Mouse (Mus musculus) heart, embryonic 10.5 days (tissue): Measurements from ENCODE around the gene Dad1. TPM values are rescaled to one million over a fixed set of nuclear protein-coding genes. Genes with fewer than 3 reads are reported as not detected.

Experiments used
- DNase-seq: peaks from one replicate; pipeline ENCODE4 v3.0.0-alpha.2; 2017; ENCODE audit warnings: low spot score
- H3K27ac ChIP-seq: fragments of 300-500 bp; sonication (generic); 2 replicates; pipeline ENCODE4 v1.5.1; 2016; ENCODE audit warnings: mild to moderate bottlenecking
- H3K27me3 ChIP-seq: fragments of 300-500 bp; sonication (generic); 2 replicates; pipeline ENCODE4 v1.6.1; 2016; ENCODE audit warnings: mild to moderate bottlenecking; ENCODE audit not compliant: poor library complexity, insufficient read depth, severe bottlenecking
- H3K36me3 ChIP-seq: fragments of 300-500 bp; sonication (generic); 2 replicates; pipeline ENCODE4 v1.6.1; 2016; ENCODE audit warnings: mild to moderate bottlenecking, moderate library complexity
- H3K4me1 ChIP-seq: fragments of 300-500 bp; sonication (generic); 2 replicates; pipeline ENCODE4 v1.6.1; 2016; ENCODE audit warnings: mild to moderate bottlenecking
- H3K4me3 ChIP-seq: fragments of 300-500 bp; sonication (generic); 2 replicates; pipeline ENCODE4 v1.5.1; 2016; ENCODE audit warnings: mild to moderate bottlenecking, moderate library complexity
- H3K9me3 ChIP-seq: fragments of 300-500 bp; sonication (generic); 2 replicates; pipeline ENCODE4 v1.6.1; 2016; ENCODE audit warnings: mild to moderate bottlenecking, moderate library complexity
- WGBS: fragments of 180-500 bp; shearing (Covaris S2); methylation state at CpG from one replicate; pipeline ENCODE4 v1.1.7; 2016; 5-methylcytosine and 5-hydroxymethylcytosine counted together
- polyA plus RNA-seq: library from polyadenylated mRNA; unstranded; fragments of >200 nt; fragmentation: Nextera tagmentation; extraction: Ambion mirVana; gene quantifications from 2 replicates; pipeline ENCODE4 v1.2.1, GENCODE M21; 2016

The Dad1 gene
- polyA plus RNA-seq, 1 experiment from 2014 or later: 298 TPM

- peaks cover 72% of the 10 kb centered on the region for H3K4me1 ChIP-seq
- no peak for DNase-seq
These were observed 24.8 kb downstream of the Dad1 start for GRCm38 (mm10) chr14:54228933-54229713.

GRCm38 (mm10) chr14:54228501-54228900 lies 25.4 kb downstream of the Dad1 start:
- no peak for DNase-seq
- Histone ChIP-seq H3K36me3 (no peaks in the 10 kb centered on the region), H3K4me1 (peaks cover 66% of the 10 kb centered on the region), H3K27ac (peak overlapping the region; percentile 83), H3K27me3 (no peaks in the 10 kb centered on the region), H3K9me3 (no peaks in the 10 kb centered on the region), H3K4me3 (peak overlapping the region; percentile 55)
- WGBS: 13% methylated on average over 7 of the region's 7 CpGs

More at GRCm38 (mm10) chr14:54228933-54229713, 24.8 kb downstream of the Dad1 start:
- peak overlapping the region; percentile 55 for H3K4me3 ChIP-seq
- H3K27me3 ChIP-seq: no peaks in the 10 kb centered on the region
- peak overlapping the region; percentile 67 for H3K27ac ChIP-seq
- no peaks in the 10 kb centered on the region for H3K9me3 ChIP-seq
- no peaks in the 10 kb centered on the region for H3K36me3 ChIP-seq
- WGBS: 8% methylated on average over 25 of the region's 25 CpGs

DNA sequence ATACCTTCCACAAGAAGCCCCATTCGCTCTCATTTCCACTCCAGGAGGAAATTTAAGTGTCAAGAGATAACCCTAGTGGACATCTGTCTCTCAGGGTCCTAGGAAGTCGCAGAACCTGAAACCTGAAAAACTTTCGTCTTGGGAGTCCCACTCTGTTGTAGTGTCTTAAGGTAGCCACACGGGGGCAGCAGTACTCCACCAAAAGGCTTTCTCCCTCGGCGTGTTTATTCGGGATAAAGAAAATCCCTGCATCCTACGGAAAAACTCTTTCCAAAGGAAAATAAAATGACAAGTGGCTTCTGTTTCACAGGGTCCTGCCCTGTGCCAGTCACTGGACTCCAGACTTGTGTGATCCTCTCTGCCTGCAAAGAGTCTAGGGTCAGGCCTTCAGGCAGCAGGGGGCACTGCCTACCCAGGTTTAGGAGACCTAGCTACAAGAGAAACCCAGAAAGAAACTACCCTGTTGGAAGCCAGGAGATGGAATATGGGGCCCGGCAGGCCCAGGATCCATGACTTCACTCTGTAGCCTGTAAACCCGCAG lies 25.9 kb downstream of the Dad1 start:
- peak; percentile 90 for DNase-seq
- 0% methylated on average over 10 of the region's 10 CpGs for WGBS
- H3K27me3 ChIP-seq: no peaks in the 10 kb centered on the region
- H3K9me3 ChIP-seq: no peaks in the 10 kb centered on the region
- H3K4me1 ChIP-seq: peaks cover 61% of the 10 kb centered on the region
- peak overlapping the region; percentile 55 for H3K4me3 ChIP-seq
- H3K36me3 ChIP-seq: no peaks in the 10 kb centered on the region
- peak overlapping the region; percentile 83 for H3K27ac ChIP-seq

DNA sequence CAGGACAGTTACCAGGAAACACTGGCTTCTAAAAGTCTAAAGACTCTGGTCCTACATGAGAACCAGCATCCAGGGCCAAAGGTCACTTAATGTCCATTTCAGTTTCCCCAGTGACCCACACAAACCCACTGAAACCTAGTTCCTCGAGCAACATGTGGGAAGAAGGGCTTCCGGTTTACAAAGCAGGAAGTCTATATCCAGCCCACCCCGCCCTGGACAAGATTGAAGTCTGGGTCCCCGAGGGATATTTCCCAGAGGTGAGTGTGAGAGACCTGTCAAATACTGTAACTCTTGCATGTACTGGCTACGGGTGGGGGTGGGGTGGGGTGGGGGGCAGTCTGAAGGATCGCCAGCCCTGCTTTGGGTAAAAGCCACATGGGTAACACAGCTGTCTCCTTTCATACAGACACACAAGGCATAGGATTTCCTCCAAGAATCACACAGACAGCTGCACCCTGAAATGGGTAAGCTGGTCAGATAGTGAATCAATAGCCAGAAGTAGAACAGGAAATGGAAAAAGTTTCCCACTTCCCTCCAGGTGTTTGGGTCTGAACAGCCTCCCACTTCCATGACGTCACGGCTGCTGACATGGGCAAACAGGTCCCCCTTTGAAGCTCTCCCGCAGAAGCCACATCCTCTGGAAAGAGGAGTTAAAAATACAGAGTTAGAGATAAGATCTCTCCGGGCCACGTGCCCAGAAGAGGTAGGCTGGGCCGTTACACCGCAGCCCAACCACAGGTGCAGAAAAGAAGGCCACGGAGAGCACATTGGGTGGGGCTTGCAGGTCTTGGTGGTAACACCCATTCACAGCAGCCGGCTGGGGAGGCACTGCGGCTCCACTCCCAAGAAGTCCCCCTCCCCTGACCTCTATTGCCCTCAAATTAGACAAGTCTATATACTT lies 26.7 kb downstream of the Dad1 start:
- peaks cover 57% of the 10 kb centered on the region for H3K4me1 ChIP-seq
- H3K27me3 ChIP-seq: no peaks in the 10 kb centered on the region
- no peaks in the 10 kb centered on the region for H3K36me3 ChIP-seq
- DNase-seq: no peak
- no peaks in the 10 kb centered on the region for H3K9me3 ChIP-seq
- WGBS: 24% methylated on average over 16 of the region's 16 CpGs
- peak overlapping the region; percentile 83 for H3K27ac ChIP-seq
- peak overlapping the region; percentile 55 for H3K4me3 ChIP-seq

- H3K36me3 ChIP-seq: no peaks in the 10 kb centered on the region
- no peak overlapping the region for H3K27ac ChIP-seq
- H3K27me3 ChIP-seq: no peaks in the 10 kb centered on the region
- no peak for DNase-seq
- no peaks in the 10 kb centered on the region for H3K9me3 ChIP-seq
- WGBS: 76% methylated on average over 11 of the region's 11 CpGs
- no peak overlapping the region for H3K4me3 ChIP-seq
- peaks cover 54% of the 10 kb centered on the region for H3K4me1 ChIP-seq
These were observed 28.2 kb downstream of the Dad1 start for GRCm38 (mm10) chr14:54225725-54226124.

GRCm38 (mm10) chr14:54224484-54225467 lies 29.1 kb downstream of the Dad1 start:
- peak overlapping the region; percentile 83 for H3K27ac ChIP-seq
- WGBS: 43% methylated on average over 16 of the region's 16 CpGs

GRCm38 (mm10) chr14:54224064-54224417 lies 29.9 kb downstream of the Dad1 start:
- no peak overlapping the region; the same call in 1 of the 2 replicates for H3K27ac ChIP-seq
- peaks cover 56% of the 10 kb centered on the region for H3K4me1 ChIP-seq
- no peaks in the 10 kb centered on the region for H3K9me3 ChIP-seq
- H3K27me3 ChIP-seq: no peaks in the 10 kb centered on the region
- no peaks in the 10 kb centered on the region for H3K36me3 ChIP-seq
- no peak for DNase-seq
- H3K4me3 ChIP-seq: no peak overlapping the region
- WGBS: 87% methylated on average over 5 of the region's 5 CpGs

More at GRCm38 (mm10) chr14:54224484-54225467, 29.1 kb downstream of the Dad1 start:
- no peak for DNase-seq
- Histone ChIP-seq H3K4me1 (peaks cover 55% of the 10 kb centered on the region), H3K27me3 (no peaks in the 10 kb centered on the region), H3K36me3 (no peaks in the 10 kb centered on the region), H3K9me3 (no peaks in the 10 kb centered on the region), H3K4me3 (no peak overlapping the region)

GRCm38 (mm10) chr14:54223315-54224063 lies 30.4 kb downstream of the Dad1 start:
- Histone ChIP-seq H3K4me3 (no peak overlapping the region), H3K36me3 (no peaks in the 10 kb centered on the region), H3K9me3 (no peaks in the 10 kb centered on the region), H3K4me1 (peaks cover 52% of the 10 kb centered on the region), H3K27ac (0 out of 2 replicates have a peak overlapping the region, but pooled peaks have one; percentile 24), H3K27me3 (no peaks in the 10 kb centered on the region)
- DNase-seq: no peak
- WGBS: 55% methylated on average over 13 of the region's 13 CpGs

DNA sequence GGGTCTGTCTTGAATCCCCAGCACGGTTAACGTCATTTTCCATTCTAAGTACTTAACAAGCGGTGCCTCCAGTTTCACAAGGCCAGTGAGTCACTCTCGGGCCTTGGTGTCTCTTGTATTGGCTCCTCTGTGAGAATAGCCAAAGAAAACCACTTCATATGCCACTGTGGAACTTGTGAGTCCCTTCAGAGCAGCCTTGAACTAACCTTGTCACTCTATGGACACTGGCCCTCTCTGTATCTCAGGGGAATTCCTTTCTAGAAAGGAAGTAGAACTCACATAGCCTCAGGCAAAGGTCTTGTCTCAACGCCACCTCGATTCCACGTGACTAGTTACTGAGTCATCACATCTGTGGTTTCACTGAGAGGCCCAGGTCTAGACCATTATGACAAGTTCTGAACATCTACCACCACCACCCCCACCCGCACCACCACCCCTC lies 31.6 kb downstream of the Dad1 start:
- H3K27me3 ChIP-seq: no peaks in the 10 kb centered on the region
- no peaks in the 10 kb centered on the region for H3K9me3 ChIP-seq
- WGBS: 81% methylated on average over 8 of the region's 8 CpGs
- H3K36me3 ChIP-seq: no peaks in the 10 kb centered on the region
- H3K27ac ChIP-seq: no peak overlapping the region; the same call in 1 of the 2 replicates
- DNase-seq: no peak
- peaks cover 46% of the 10 kb centered on the region for H3K4me1 ChIP-seq
- H3K4me3 ChIP-seq: no peak overlapping the region

DNA sequence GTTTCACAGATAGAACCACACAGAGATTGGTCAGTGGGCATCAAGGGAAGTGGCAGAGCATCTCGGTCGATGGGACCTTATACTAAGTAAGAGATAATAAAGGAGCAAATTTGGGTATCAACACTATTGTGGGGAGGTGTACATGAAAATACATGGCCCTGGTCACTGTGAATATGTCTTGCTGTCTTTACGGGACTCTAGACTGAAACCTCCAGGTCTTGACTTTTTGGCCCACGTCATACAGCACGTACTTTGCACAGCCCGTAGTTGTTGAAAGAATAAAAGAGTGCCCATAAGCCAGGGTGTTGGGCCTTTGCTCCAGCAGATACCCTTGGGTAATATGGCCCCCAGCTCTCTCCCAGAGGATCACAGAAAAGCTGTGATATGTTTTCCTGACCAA lies 32.3 kb downstream of the Dad1 start:
- peaks cover 39% of the 10 kb centered on the region for H3K4me1 ChIP-seq
- H3K4me3 ChIP-seq: no peak overlapping the region
- no peak for DNase-seq
- H3K9me3 ChIP-seq: no peaks in the 10 kb centered on the region
- no peaks in the 10 kb centered on the region for H3K36me3 ChIP-seq
- WGBS: 94% methylated on average over 6 of the region's 6 CpGs
- no peak overlapping the region for H3K27ac ChIP-seq
- no peaks in the 10 kb centered on the region for H3K27me3 ChIP-seq

GRCm38 (mm10) chr14:54220726-54221494 lies 33.0 kb downstream of the Dad1 start:
- Histone ChIP-seq H3K27me3 (no peaks in the 10 kb centered on the region), H3K36me3 (no peaks in the 10 kb centered on the region), H3K4me3 (no peak overlapping the region), H3K27ac (no peak overlapping the region), H3K4me1 (peaks cover 42% of the 10 kb centered on the region), H3K9me3 (no peaks in the 10 kb centered on the region)
- DNase-seq: no peak
- 58% methylated on average over 8 of the region's 8 CpGs for WGBS
